ENCODE assay signal across 10 mouse cellular contexts in the genomic region with DNA sequence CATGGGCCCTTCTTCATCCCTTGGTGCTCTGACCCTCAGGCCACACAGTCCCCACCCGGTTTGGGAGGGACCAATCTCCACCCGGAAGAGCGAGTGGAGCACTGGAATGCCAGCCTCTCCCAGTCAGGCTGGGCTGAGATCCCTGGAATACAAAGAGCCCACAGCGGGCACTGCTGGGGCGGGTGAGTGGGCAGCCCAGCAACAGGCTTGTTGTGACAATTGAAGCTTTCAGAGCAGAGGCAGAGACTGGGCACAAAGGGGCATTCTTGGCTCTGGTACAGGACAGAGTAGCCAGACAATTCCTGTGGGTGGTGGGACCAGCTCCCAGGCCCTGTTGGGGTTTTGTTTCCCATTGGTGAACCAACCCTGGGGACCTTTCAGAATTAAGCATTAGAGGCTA. TPM values are rescaled to one million over a fixed set of nuclear protein-coding genes. Genes with fewer than 3 reads are reported as not detected.
DNase-seq lines count a peak whose midpoint lies in the region; ATAC-seq lines count a peak whose summit lies in the region.
"Had no signal": no experiment of that assay in that cellular context is flagged by ENCODE, and none has a peak within 500 bp of the region (broad histone marks: within the 10 kb centered on the region; RNA-seq: fewer than 3 reads in every experiment).

No protein-coding gene starts in this region.

- WGBS in midbrain, embryonic 14.5 days = 69% methylated on average over 5 of the region's 5 CpGs

- H3K9me3 ChIP-seq in midbrain, embryonic 14.5 days (ENCODE audit: control insufficient read depth, low read length) = no peaks in the 10 kb centered on the region

- H3K4me1 ChIP-seq in midbrain, embryonic 14.5 days (ENCODE audit: control insufficient read depth, insufficient read depth, low read length) = no peaks in the 10 kb centered on the region

- H3K27ac ChIP-seq in midbrain, embryonic 14.5 days (replicated peaks; ENCODE audit: low read depth, low read length) = peak overlapping the region; percentile 37; the same call in 1 of the 2 replicates

- DNase-seq in cerebellum, adult 11 months = no peak
- peak; percentile 42 for DNase-seq in testis, postnatal 10 days (ENCODE audit: low spot score)
- no peak for DNase-seq in testis, postnatal 14 days (ENCODE audit: low spot score)
- DNase-seq in midbrain, embryonic 14.5 days = peak; percentile 65
- no peak for DNase-seq in embryo, embryonic 11 days
- no peak for DNase-seq in ovary, postnatal 14 days (ENCODE audit: low spot score)
- DNase-seq in kidney, adult 9 months = no peak
- DNase-seq: thymus, adult 2 months had no signal

- ATAC-seq in cerebellum, adult (ENCODE audit: insufficient number of reproducible peaks, low FRiP score, low TSS enrichment) = peak; percentile 15; the same call in 1 of the 2 replicates
- ATAC-seq in midbrain, embryonic 14.5 days (ENCODE audit: low FRiP score, low TSS enrichment) = peak; percentile 71

- H3K9ac ChIP-seq in midbrain, embryonic 14.5 days (replicated peaks; ENCODE audit: low read length) = no peak overlapping the region

- H3K4me2 ChIP-seq in midbrain, embryonic 14.5 days (ENCODE audit: low read length) = no peak overlapping the region

- H3K36me3 ChIP-seq in midbrain, embryonic 14.5 days (ENCODE audit: control insufficient read depth, insufficient read depth, low read length) = no peaks in the 10 kb centered on the region

- H3K4me3 ChIP-seq in midbrain, embryonic 14.5 days (replicated peaks; ENCODE audit: low read depth, low read length) = no peak overlapping the region

- no peaks in the 10 kb centered on the region for H3K27me3 ChIP-seq in midbrain, embryonic 14.5 days (ENCODE audit: control insufficient read depth, insufficient read depth, low read length)

RNA-seq across cellular contexts. Expression of a gene that starts 36.6 kb away (rescaled TPM):
- 12.7 and 13.4 TPM in 2 replicates for polyA plus RNA-seq in midbrain, embryonic 14.5 days (2014; fragmentation: Nextera tagmentation; extraction: Ambion mirVana)

RNA-seq across cellular contexts. Expression of a gene that starts 50.7 kb away (rescaled TPM):
- polyA plus RNA-seq in midbrain, embryonic 14.5 days (2014; fragmentation: Nextera tagmentation; extraction: Ambion mirVana) = 48.3 and 107 TPM in 2 replicates

RNA-seq across cellular contexts. Expression of a gene that starts 57.8 kb away (rescaled TPM):
- not detected in 2 replicates for polyA plus RNA-seq in midbrain, embryonic 14.5 days (2014; fragmentation: Nextera tagmentation; extraction: Ambion mirVana)
- polyA plus RNA-seq: liver, adult 2 months had no signal

Comparison
In these comparisons a context has a peak if more than half of its experiments do, and no peak if none do; other contexts are left out.
1. DNase-seq: peak in testis, postnatal 10 days (single experiment) and midbrain, embryonic 14.5 days (single experiment); none in cerebellum, adult 11 months (single experiment), testis, postnatal 14 days (single experiment), embryo, embryonic 11 days (single experiment), ovary, postnatal 14 days (single experiment) and kidney, adult 9 months (single experiment).